Mouse (Mus musculus): ENCODE results near the gene Krtcap2. TPM values are rescaled to one million over a fixed set of nuclear protein-coding genes. Genes with fewer than 3 reads are reported as not detected.

Gene Krtcap2
- 294 and 310 TPM in 2 replicates for polyA plus RNA-seq (2015; fragmentation: Nextera tagmentation; extraction: Ambion mirVana)

GRCm38 (mm10) chr3:89245688-89246171, at the start of gene Krtcap2:
Krtcap2 (plus strand) TSS chr3:89245966.
- Histone ChIP-seq H3K36me3 (peaks cover 16% of the 10 kb centered on the region), H3K27ac (replicated peaks) (peak within 1 kb of the TSS; percentile 79), H3K9me3 (replicated peaks) (no peaks in the 10 kb centered on the region), H3K4me2 (replicated peaks) (peak within 1 kb of the TSS; percentile 79), H3K27me3 (no peaks in the 10 kb centered on the region), H3K9ac (peak within 1 kb of the TSS; percentile 79), H3K4me3 (replicated peaks) (peak within 1 kb of the TSS; percentile 75), H3K4me1 (peaks cover 51% of the 10 kb centered on the region)
- 4% methylated on average over 20 of the region's 20 CpGs for WGBS
- ATAC-seq (ENCODE audit: insufficient number of reproducible peaks, low FRiP score, low TSS enrichment, low read depth), result peak; percentile 34; the same call in 1 of the 2 replicates

GRCm38 (mm10) chr3:89195979-89196877, 49.5 kb upstream of the Krtcap2 start:
- ATAC-seq (ENCODE audit: insufficient number of reproducible peaks, low FRiP score, low TSS enrichment, low read depth), result peak; percentile 98
- 4% methylated on average over 33 of the region's 33 CpGs for WGBS

GRCm38 (mm10) chr3:89199839-89200238, 45.9 kb upstream of the Krtcap2 start:
- no peak overlapping the region for H3K9ac ChIP-seq
- H3K27ac ChIP-seq (replicated peaks), result no peak overlapping the region
- H3K4me1 ChIP-seq, result peaks cover 19% of the 10 kb centered on the region
- H3K27me3 ChIP-seq, result no peaks in the 10 kb centered on the region
- H3K4me2 ChIP-seq (replicated peaks), result no peak overlapping the region
- no peaks in the 10 kb centered on the region for H3K9me3 ChIP-seq (replicated peaks)
- 81% methylated on average over 3 of the region's 3 CpGs for WGBS
- H3K4me3 ChIP-seq (replicated peaks), result no peak overlapping the region
- ATAC-seq (ENCODE audit: insufficient number of reproducible peaks, low FRiP score, low TSS enrichment, low read depth), result no peak
- H3K36me3 ChIP-seq, result peaks cover 3% of the 10 kb centered on the region

More at GRCm38 (mm10) chr3:89195979-89196877, 49.5 kb upstream of the Krtcap2 start:
- Histone ChIP-seq H3K4me1 (peaks cover 13% of the 10 kb centered on the region), H3K27ac (replicated peaks) (peak overlapping the region; percentile 83), H3K9ac (peak overlapping the region; percentile 65), H3K27me3 (no peaks in the 10 kb centered on the region), H3K9me3 (replicated peaks) (no peaks in the 10 kb centered on the region), H3K4me3 (replicated peaks) (peak overlapping the region; percentile 48), H3K4me2 (replicated peaks) (peak overlapping the region; percentile 62), H3K36me3 (no peaks in the 10 kb centered on the region)

GRCm38 (mm10) chr3:89202253-89203141, 43.3 kb upstream of the Krtcap2 start, which contains the start of gene Gba:
Gba (plus strand) TSS chr3:89202928.
- Histone ChIP-seq H3K4me1 (peaks cover 6% of the 10 kb centered on the region), H3K4me3 (replicated peaks) (peak within 1 kb of the TSS; percentile 58), H3K36me3 (peaks cover 30% of the 10 kb centered on the region), H3K9ac (peak within 1 kb of the TSS; percentile 33), H3K9me3 (replicated peaks) (no peaks in the 10 kb centered on the region), H3K27ac (replicated peaks) (0 out of 2 replicates have a peak within 1 kb of the TSS, but pooled peaks have one; percentile 18), H3K27me3 (no peaks in the 10 kb centered on the region), H3K4me2 (replicated peaks) (peak within 1 kb of the TSS; percentile 58)
- ATAC-seq (ENCODE audit: insufficient number of reproducible peaks, low FRiP score, low TSS enrichment, low read depth), result peak; percentile 78
- 25% methylated on average over 13 of the region's 13 CpGs for WGBS

GRCm38 (mm10) chr3:89203142-89203514, 42.6 kb upstream of the Krtcap2 start:
- WGBS, result 32% methylated on average over 5 of the region's 5 CpGs
- peak overlapping the region; percentile 58 for H3K4me3 ChIP-seq (replicated peaks)
- peaks cover 6% of the 10 kb centered on the region for H3K4me1 ChIP-seq
- H3K27ac ChIP-seq (replicated peaks), result 0 out of 2 replicates have a peak overlapping the region, but pooled peaks have one; percentile 18
- ATAC-seq (ENCODE audit: insufficient number of reproducible peaks, low FRiP score, low TSS enrichment, low read depth), result no peak
- H3K9ac ChIP-seq, result peak overlapping the region; percentile 33
- H3K9me3 ChIP-seq (replicated peaks), result no peaks in the 10 kb centered on the region
- peaks cover 36% of the 10 kb centered on the region for H3K36me3 ChIP-seq
- no peaks in the 10 kb centered on the region for H3K27me3 ChIP-seq
- peak overlapping the region; percentile 58 for H3K4me2 ChIP-seq (replicated peaks)

- no peak overlapping the region for H3K9ac ChIP-seq
- H3K4me1 ChIP-seq, result peaks cover 14% of the 10 kb centered on the region
- H3K9me3 ChIP-seq (replicated peaks), result no peaks in the 10 kb centered on the region
- no peak overlapping the region for H3K27ac ChIP-seq (replicated peaks)
- 90% methylated on average over 7 of the region's 7 CpGs for WGBS
- ATAC-seq (ENCODE audit: insufficient number of reproducible peaks, low FRiP score, low TSS enrichment, low read depth), result no peak
- H3K27me3 ChIP-seq, result no peaks in the 10 kb centered on the region
- peaks cover 65% of the 10 kb centered on the region for H3K36me3 ChIP-seq
- no peak overlapping the region for H3K4me3 ChIP-seq (replicated peaks)
- no peak overlapping the region for H3K4me2 ChIP-seq (replicated peaks)
These were observed 39.7 kb upstream of the Krtcap2 start for GRCm38 (mm10) chr3:89206079-89206478.

GRCm38 (mm10) chr3:89206695-89207094, 39.1 kb upstream of the Krtcap2 start:
- ATAC-seq (ENCODE audit: insufficient number of reproducible peaks, low FRiP score, low TSS enrichment, low read depth), result no peak
- Histone ChIP-seq H3K4me1 (peaks cover 20% of the 10 kb centered on the region), H3K9ac (no peak overlapping the region), H3K9me3 (replicated peaks) (no peaks in the 10 kb centered on the region), H3K36me3 (peaks cover 65% of the 10 kb centered on the region), H3K4me2 (replicated peaks) (no peak overlapping the region), H3K27ac (replicated peaks) (no peak overlapping the region), H3K27me3 (no peaks in the 10 kb centered on the region), H3K4me3 (replicated peaks) (no peak overlapping the region)
- WGBS, result 70% methylated on average over 2 of the region's 2 CpGs

GRCm38 (mm10) chr3:89208075-89208657, 37.6 kb upstream of the Krtcap2 start:
- peaks cover 27% of the 10 kb centered on the region for H3K4me1 ChIP-seq
- H3K4me3 ChIP-seq (replicated peaks), result no peak overlapping the region
- H3K36me3 ChIP-seq, result peaks cover 65% of the 10 kb centered on the region
- ATAC-seq (ENCODE audit: insufficient number of reproducible peaks, low FRiP score, low TSS enrichment, low read depth), result no peak
- H3K27me3 ChIP-seq, result no peaks in the 10 kb centered on the region
- H3K9me3 ChIP-seq (replicated peaks), result no peaks in the 10 kb centered on the region
- WGBS, result 74% methylated on average over 13 of the region's 13 CpGs
- 0 out of 2 replicates have a peak overlapping the region, but pooled peaks have one; percentile 23 for H3K27ac ChIP-seq (replicated peaks)
- no peak overlapping the region for H3K4me2 ChIP-seq (replicated peaks)
- H3K9ac ChIP-seq, result no peak overlapping the region

GRCm38 (mm10) chr3:89208736-89209135, 37.0 kb upstream of the Krtcap2 start:
- H3K27ac ChIP-seq (replicated peaks), result 0 out of 2 replicates have a peak overlapping the region, but pooled peaks have one; percentile 23
- no peaks in the 10 kb centered on the region for H3K27me3 ChIP-seq
- no peak for ATAC-seq (ENCODE audit: insufficient number of reproducible peaks, low FRiP score, low TSS enrichment, low read depth)
- H3K9ac ChIP-seq, result no peak overlapping the region
- no peak overlapping the region for H3K4me3 ChIP-seq (replicated peaks)
- H3K9me3 ChIP-seq (replicated peaks), result no peaks in the 10 kb centered on the region
- H3K4me1 ChIP-seq, result peaks cover 24% of the 10 kb centered on the region
- H3K4me2 ChIP-seq (replicated peaks), result no peak overlapping the region
- peaks cover 65% of the 10 kb centered on the region for H3K36me3 ChIP-seq
- 80% methylated on average over 6 of the region's 6 CpGs for WGBS

GRCm38 (mm10) chr3:89209731-89210130, 36.0 kb upstream of the Krtcap2 start:
- no peaks in the 10 kb centered on the region for H3K9me3 ChIP-seq (replicated peaks)
- peaks cover 63% of the 10 kb centered on the region for H3K36me3 ChIP-seq
- no peaks in the 10 kb centered on the region for H3K27me3 ChIP-seq
- H3K4me3 ChIP-seq (replicated peaks), result no peak overlapping the region
- H3K4me1 ChIP-seq, result peaks cover 29% of the 10 kb centered on the region
- H3K4me2 ChIP-seq (replicated peaks), result no peak overlapping the region
- H3K27ac ChIP-seq (replicated peaks), result peak overlapping the region; percentile 56; the same call in 1 of the 2 replicates
- H3K9ac ChIP-seq, result no peak overlapping the region
- ATAC-seq (ENCODE audit: insufficient number of reproducible peaks, low FRiP score, low TSS enrichment, low read depth), result no peak
- 88% methylated on average over 7 of the region's 7 CpGs for WGBS
